Mouse (Mus musculus) limb, embryonic 12.5 days (tissue): ENCODE measurements around the gene Pold1. TPM values are rescaled to one million over a fixed set of nuclear protein-coding genes. Genes with fewer than 3 reads are reported as not detected.

ENCODE experiments used
- ATAC-seq: fragments of 200-750 bp; cut with Nextera tagmentation; 2 replicates; pipeline ENCODE4 v1.8.0; 2017; ENCODE audit warnings: low read depth, moderate TSS enrichment; ENCODE audit not compliant: insufficient number of reproducible peaks, insufficient read depth, low FRiP score, low TSS enrichment
- H3K27ac ChIP-seq: fragments of 300-500 bp; sonication (generic); 2 replicates; pipeline ENCODE4 v1.5.1; 2016; ENCODE audit warnings: mild to moderate bottlenecking, moderate library complexity
- H3K27me3 ChIP-seq: fragments of 300-500 bp; sonication (generic); 2 replicates; pipeline ENCODE4 v1.6.1; 2016; ENCODE audit warnings: mild to moderate bottlenecking, moderate library complexity
- H3K36me3 ChIP-seq: fragments of 300-500 bp; sonication (generic); 2 replicates; pipeline ENCODE4 v1.6.1; 2016; ENCODE audit warnings: mild to moderate bottlenecking, moderate library complexity
- H3K4me1 ChIP-seq: fragments of 300-500 bp; sonication (generic); replicated peaks from 2 replicates; pipeline ENCODE4 v1.6.1; 2016
- H3K4me2 ChIP-seq: fragments of 300-500 bp; sonication (generic); 2 replicates; pipeline ENCODE4 v1.6.1; 2016; ENCODE audit warnings: mild to moderate bottlenecking, moderate library complexity
- H3K4me3 ChIP-seq: fragments of 300-500 bp; sonication (generic); replicated peaks from 2 replicates; pipeline ENCODE4 v1.5.1; 2016; ENCODE audit warnings: mild to moderate bottlenecking
- H3K9ac ChIP-seq: fragments of 300-500 bp; sonication (generic); replicated peaks from 2 replicates; pipeline ENCODE4 v1.6.1; 2016; ENCODE audit warnings: mild to moderate bottlenecking, moderate library complexity
- H3K9me3 ChIP-seq: fragments of 300-500 bp; sonication (generic); 2 replicates; pipeline ENCODE4 v1.6.1; 2016; ENCODE audit warnings: mild to moderate bottlenecking, moderate library complexity
- WGBS: fragments of 180-500 bp; shearing (Covaris S2); methylation state at CpG from one replicate; pipeline ENCODE4 v1.1.7; 2016; 5-methylcytosine and 5-hydroxymethylcytosine counted together
- polyA plus RNA-seq: library from polyadenylated mRNA; unstranded; fragments of >200 nt; fragmentation: Nextera tagmentation; extraction: Ambion mirVana; gene quantifications from 2 replicates; pipeline ENCODE4 v1.2.1, GENCODE M21; 2016

The Pold1 gene
- polyA plus RNA-seq, 1 experiment from 2014 or later = 132 TPM

DNA sequence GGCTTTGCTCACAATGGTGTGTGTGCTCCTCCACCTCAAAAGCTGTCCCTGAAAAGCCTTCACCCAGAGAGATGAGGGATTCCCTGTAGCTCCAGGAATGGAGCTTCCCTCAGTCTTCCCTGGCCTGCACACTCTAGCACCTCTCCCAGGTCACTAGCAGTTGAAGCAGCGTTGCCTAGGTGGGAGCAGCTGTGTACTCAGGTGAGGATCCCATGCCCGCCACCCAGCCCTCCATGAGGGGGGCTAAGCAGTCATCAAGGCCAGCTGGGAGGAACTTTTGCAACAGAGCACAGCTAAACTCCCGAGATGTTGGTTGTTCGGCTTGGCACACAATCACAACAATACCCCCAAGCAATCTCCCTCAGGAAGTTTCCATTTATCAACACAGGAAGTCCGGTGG is 34.1 kb upstream of the Pold1 start:
- Histone ChIP-seq H3K36me3 (no peaks in the 10 kb centered on the region), H3K4me1 (peaks cover 6% of the 10 kb centered on the region; the same call in 1 of the 2 replicates), H3K27ac (no peak overlapping the region), H3K4me2 (no peak overlapping the region), H3K4me3 (no peak overlapping the region), H3K9ac (no peak overlapping the region), H3K27me3 (peaks cover 56% of the 10 kb centered on the region), H3K9me3 (no peaks in the 10 kb centered on the region)
- ATAC-seq = no peak
- 79% methylated on average over 5 of the region's 5 CpGs for WGBS

DNA sequence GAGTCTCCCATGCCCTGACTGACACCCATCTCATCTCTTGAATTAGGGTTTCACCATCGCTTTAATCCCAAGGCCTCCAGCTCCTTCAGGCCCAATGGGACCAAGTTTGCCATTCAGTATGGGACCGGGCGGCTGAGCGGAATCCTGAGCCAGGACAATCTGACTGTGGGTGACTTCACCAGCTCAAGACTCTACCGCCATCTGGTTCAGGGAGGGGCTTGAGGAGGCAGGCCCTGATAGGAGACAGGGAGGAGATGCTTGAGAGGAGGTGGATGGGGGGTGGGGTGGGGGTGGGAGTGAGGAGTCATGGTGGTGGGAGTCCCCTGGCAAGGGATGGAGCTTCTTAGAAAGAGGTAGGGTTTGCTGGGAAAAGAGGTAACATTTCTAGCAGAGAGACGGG is 33.0 kb upstream of the Pold1 start:
- H3K9me3 ChIP-seq = no peaks in the 10 kb centered on the region
- no peak for ATAC-seq
- H3K27ac ChIP-seq = no peak overlapping the region
- H3K4me3 ChIP-seq = no peak overlapping the region
- no peak overlapping the region for H3K9ac ChIP-seq
- no peaks in the 10 kb centered on the region for H3K36me3 ChIP-seq
- WGBS = 71% methylated on average over 6 of the region's 6 CpGs
- H3K4me2 ChIP-seq = no peak overlapping the region
- H3K27me3 ChIP-seq = peaks cover 45% of the 10 kb centered on the region
- no peaks in the 10 kb centered on the region for H3K4me1 ChIP-seq

DNA sequence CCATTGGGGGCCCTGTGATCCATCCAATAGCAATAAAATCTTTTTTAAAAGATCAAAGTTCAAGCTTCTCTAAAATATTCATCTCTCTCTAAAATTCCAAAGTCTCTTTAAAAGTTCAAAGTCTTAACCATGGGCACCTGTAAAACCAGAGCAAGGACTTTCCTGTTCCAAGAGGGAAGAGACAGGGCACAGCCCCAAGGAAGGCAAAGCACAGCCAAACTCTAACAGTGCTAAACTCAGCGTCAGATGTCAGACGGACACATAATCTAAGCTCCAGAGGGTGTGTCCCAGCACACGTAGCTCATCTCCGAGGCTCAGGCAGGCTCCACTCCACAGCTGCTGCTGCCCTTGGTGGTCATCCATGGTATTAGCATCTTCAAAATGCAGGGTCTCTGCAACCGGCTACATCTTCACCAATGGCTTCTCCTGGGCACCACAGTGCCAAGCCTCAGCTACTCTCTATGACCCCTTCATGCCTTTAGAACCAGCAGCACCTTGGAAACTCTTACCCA is 27.7 kb upstream of the Pold1 start:
- peaks cover 5% of the 10 kb centered on the region; the same call in 1 of the 2 replicates for H3K27me3 ChIP-seq
- no peak overlapping the region for H3K4me2 ChIP-seq
- no peaks in the 10 kb centered on the region for H3K9me3 ChIP-seq
- no peaks in the 10 kb centered on the region for H3K4me1 ChIP-seq
- no peak overlapping the region for H3K9ac ChIP-seq
- no peaks in the 10 kb centered on the region for H3K36me3 ChIP-seq
- no peak overlapping the region for H3K4me3 ChIP-seq
- no peak overlapping the region for H3K27ac ChIP-seq
- no peak for ATAC-seq
- WGBS = 45% methylated on average over 5 of the region's 5 CpGs

DNA sequence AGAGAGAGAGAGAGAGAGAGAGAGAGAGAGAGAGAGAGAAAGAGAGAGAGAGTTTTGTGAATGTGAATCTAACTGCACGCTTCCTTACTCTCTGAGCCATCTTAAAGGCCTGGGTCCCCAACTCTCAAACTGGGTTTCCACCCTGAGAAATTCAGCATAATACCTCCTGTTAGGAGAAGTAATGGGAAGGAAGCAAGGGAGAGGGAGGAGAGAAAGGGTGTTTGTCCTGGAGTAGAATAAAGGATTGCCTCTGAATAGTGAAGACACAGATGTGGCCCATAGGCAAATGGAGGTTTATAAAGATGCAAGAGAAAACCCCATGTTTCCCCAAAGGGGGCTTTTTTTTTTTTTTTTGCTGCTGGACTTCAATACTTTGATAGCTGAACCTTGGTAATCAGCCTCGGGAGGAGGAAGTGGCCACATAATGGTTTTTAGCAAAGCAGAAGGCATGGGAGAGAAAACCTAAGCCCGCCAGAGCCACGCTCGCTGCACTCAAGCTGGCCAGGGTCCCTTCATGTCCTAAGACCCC is 24.4 kb upstream of the Pold1 start:
- Histone ChIP-seq H3K4me1 (no peaks in the 10 kb centered on the region), H3K27ac (no peak overlapping the region), H3K9ac (no peak overlapping the region), H3K27me3 (0 out of 2 replicates have a peak, but pooled peaks cover 15% of the 10 kb centered on the region), H3K9me3 (no peaks in the 10 kb centered on the region), H3K4me3 (no peak overlapping the region), H3K36me3 (no peaks in the 10 kb centered on the region), H3K4me2 (no peak overlapping the region)
- 84% methylated on average over 5 of the region's 5 CpGs for WGBS
- no peak for ATAC-seq

DNA sequence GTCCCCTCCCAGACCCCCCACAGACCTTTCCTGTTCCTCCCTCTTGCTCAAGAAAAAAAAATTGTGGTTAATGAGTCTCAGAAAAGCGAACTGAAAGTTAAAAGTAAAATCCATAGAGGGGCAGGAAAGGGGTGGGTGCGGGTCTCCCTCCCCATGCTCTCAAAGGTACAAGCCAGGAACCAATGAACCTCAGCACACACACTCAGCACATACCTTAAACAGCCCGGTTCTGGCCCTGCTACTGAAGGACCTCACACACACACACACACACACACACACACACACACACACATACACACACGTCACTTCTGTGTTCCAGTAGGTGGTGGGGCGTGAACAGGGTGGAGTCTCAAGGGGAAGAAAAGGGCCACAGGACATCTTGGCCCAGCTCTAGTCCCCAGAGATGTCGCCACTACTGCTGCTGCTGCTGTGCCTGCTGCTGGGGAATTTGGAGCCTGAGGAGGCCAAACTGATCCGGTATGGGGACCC is 23.6 kb upstream of the Pold1 start, which contains the start of gene Napsa:
TSS of gene Napsa (plus strand) at position 168 of the 489 bp plus-strand sequence.
- 0 out of 2 replicates have a peak, but pooled peaks cover 15% of the 10 kb centered on the region for H3K27me3 ChIP-seq
- H3K4me2 ChIP-seq = no peak within 1 kb of the TSS
- no peak within 1 kb of the TSS for H3K27ac ChIP-seq
- 45% methylated on average over 7 of the region's 7 CpGs for WGBS
- H3K4me1 ChIP-seq = no peaks in the 10 kb centered on the region
- no peak for ATAC-seq
- no peak within 1 kb of the TSS for H3K9ac ChIP-seq
- H3K4me3 ChIP-seq = no peak within 1 kb of the TSS
- H3K36me3 ChIP-seq = no peaks in the 10 kb centered on the region
- no peaks in the 10 kb centered on the region for H3K9me3 ChIP-seq

DNA sequence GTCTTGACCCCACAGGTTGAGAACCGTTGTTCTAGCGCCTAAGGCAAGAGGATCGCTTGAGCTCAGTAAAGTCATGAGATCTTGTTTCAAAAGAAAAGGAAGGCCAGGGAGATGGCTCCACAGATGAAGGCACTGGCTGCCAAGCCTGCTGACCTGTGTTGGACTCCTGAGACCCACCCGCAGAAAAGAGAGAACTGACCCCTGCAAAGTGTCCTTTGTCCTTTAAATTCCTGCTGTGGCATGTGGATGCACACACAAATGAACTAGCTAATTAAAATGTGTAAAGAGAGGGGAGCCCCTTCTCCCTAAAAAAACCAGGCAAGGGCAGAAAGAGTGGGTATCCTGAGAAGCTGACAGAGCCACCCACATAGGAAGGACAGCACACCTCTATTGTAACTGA is 23.2 kb upstream of the Pold1 start:
- ATAC-seq = no peak
- 45% methylated on average over 4 of the region's 4 CpGs for WGBS

DNA sequence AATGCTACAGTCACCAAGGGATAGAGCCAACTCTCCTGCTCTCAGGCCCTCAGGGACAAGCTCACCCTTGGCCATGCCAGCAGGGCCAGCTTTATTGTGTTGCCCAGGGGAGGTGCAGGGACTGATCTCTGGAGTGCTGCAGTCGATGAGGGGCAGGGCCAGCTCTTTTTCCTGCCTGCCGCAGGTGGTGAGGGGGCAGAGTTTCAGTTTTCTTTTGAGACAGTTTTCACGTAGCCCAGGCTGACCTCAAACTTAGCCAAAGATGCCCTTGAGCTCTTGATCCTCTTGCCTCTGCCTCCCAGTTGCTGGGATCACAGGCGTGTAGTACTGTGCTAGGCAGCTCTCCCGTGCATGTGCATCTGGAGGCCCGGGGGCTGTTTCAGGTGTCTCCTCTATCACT is 22.3 kb upstream of the Pold1 start:
- Histone ChIP-seq H3K4me1 (no peaks in the 10 kb centered on the region), H3K36me3 (no peaks in the 10 kb centered on the region), H3K27ac (no peak overlapping the region), H3K9ac (no peak overlapping the region), H3K4me3 (no peak overlapping the region), H3K4me2 (no peak overlapping the region), H3K27me3 (0 out of 2 replicates have a peak, but pooled peaks cover 15% of the 10 kb centered on the region), H3K9me3 (no peaks in the 10 kb centered on the region)
- WGBS = 72% methylated on average over 6 of the region's 6 CpGs
- ATAC-seq = no peak

More for the DNA sequence above, 23.2 kb upstream of the Pold1 start:
- no peak overlapping the region for H3K9ac ChIP-seq
- H3K27me3 ChIP-seq = 0 out of 2 replicates have a peak, but pooled peaks cover 15% of the 10 kb centered on the region
- H3K27ac ChIP-seq = no peak overlapping the region
- no peaks in the 10 kb centered on the region for H3K4me1 ChIP-seq
- H3K4me3 ChIP-seq = no peak overlapping the region
- no peak overlapping the region for H3K4me2 ChIP-seq
- no peaks in the 10 kb centered on the region for H3K36me3 ChIP-seq
- no peaks in the 10 kb centered on the region for H3K9me3 ChIP-seq

DNA sequence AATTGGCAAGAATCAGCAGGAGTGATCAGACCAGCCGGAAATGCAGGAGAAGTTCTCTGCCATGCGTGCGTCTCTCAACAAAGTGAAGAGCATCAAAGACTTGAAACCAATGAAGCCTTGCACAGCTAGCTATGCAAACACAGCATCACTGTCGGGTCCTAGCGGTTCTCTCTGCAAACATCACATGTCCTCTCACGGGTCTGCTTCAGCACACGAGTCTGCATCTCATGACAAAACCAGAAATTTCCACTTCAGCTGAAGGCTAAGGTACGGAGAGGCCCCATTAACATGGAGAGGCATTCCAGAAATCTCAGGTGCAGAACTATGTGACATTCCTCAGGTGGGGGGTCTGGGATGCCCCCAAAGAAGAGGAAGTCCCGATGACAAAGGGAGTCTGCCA is 20.2 kb upstream of the Pold1 start:
- Histone ChIP-seq H3K27me3 (peaks cover 15% of the 10 kb centered on the region; the same call in 1 of the 2 replicates), H3K36me3 (no peaks in the 10 kb centered on the region), H3K27ac (no peak overlapping the region), H3K4me3 (no peak overlapping the region), H3K9ac (no peak overlapping the region), H3K9me3 (no peaks in the 10 kb centered on the region), H3K4me2 (no peak overlapping the region), H3K4me1 (no peaks in the 10 kb centered on the region)
- ATAC-seq = no peak
- WGBS = 75% methylated on average over 9 of the region's 9 CpGs

DNA sequence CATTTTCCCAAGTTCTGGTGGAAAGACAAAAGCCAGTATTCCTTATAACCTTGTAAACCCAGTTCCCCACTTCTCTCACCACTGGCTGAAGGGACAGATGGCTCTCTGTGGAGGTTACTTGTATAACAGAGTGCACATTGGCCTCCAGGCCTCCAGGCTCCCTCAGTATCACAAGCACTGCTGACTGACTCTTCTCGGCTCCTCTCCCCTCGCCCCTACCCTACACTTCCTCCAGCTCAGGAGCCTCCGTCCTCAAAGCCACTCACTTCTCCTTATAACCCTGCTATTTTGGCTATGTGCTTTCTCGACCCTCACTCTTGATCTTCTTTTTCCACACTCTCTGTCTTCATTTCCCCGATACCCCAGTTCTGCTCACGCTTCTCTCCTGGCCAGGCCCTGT is 16.8 kb upstream of the Pold1 start:
- WGBS = 78% methylated on average over 6 of the region's 6 CpGs
- Histone ChIP-seq H3K4me2 (no peak overlapping the region), H3K36me3 (no peaks in the 10 kb centered on the region), H3K9ac (no peak overlapping the region), H3K4me3 (no peak overlapping the region), H3K27ac (no peak overlapping the region), H3K4me1 (no peaks in the 10 kb centered on the region), H3K9me3 (no peaks in the 10 kb centered on the region), H3K27me3 (peaks cover 7% of the 10 kb centered on the region; the same call in 1 of the 2 replicates)
- ATAC-seq = no peak

DNA sequence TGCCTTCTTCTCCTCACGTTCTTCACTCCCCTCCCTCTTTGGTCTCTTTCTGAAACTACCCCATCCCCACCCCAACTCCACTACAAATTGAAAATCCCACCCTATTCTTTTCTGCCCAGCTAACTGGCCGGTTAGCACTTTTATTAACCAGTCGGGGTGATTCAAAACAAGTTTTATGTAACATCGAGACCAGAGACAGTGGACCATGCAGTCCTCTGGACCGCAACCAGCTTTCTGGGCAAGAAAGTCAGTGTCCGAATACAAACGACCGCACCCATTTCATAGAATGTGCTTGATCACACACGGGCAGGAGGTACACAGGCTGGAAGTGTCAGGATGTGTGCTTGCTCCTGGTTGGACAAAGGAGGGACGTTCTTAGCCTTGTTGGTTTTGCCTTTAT is 15.8 kb upstream of the Pold1 start:
- Histone ChIP-seq H3K36me3 (no peaks in the 10 kb centered on the region), H3K4me2 (no peak overlapping the region), H3K4me3 (no peak overlapping the region), H3K27ac (no peak overlapping the region), H3K9ac (no peak overlapping the region), H3K4me1 (no peaks in the 10 kb centered on the region), H3K27me3 (peaks cover 7% of the 10 kb centered on the region; the same call in 1 of the 2 replicates), H3K9me3 (no peaks in the 10 kb centered on the region)
- 88% methylated on average over 10 of the region's 10 CpGs for WGBS
- ATAC-seq = no peak

DNA sequence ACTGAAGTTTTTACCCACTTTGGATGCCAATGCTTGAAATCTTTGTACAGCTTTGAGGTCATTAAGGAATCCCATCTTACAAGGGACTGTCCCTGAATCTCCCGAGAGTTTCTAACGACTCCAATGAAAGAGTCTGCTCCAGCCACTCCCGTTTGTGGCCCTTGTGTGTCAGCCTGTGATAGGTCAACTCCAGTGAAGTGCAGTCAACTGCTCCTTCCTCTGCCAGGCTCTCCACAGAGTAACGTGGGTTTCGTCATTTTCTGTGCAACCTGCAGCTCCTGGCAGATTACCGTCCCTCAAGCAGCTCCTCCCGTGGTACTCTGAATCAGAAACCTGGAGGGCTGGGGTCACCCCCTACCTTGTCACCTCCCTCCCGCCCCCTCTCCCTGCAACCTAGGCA is 14.6 kb upstream of the Pold1 start:
- no peaks in the 10 kb centered on the region for H3K36me3 ChIP-seq
- ATAC-seq = no peak
- H3K9me3 ChIP-seq = no peaks in the 10 kb centered on the region
- 51% methylated on average over 8 of the region's 8 CpGs for WGBS
- no peak overlapping the region for H3K27ac ChIP-seq
- H3K4me1 ChIP-seq = no peaks in the 10 kb centered on the region
- no peak overlapping the region for H3K9ac ChIP-seq
- H3K4me2 ChIP-seq = no peak overlapping the region
- H3K27me3 ChIP-seq = peaks cover under 1% of the 10 kb centered on the region; the same call in 1 of the 2 replicates
- no peak overlapping the region for H3K4me3 ChIP-seq
